Mouse (Mus musculus) megakaryocyte, embryonic 14.5 days (primary cell): Measurements from ENCODE around the gene Fggy.

Source experiments
- FLI1 ChIP-seq: IDR thresholded peaks from 2 replicates; pipeline ENCODE4 v1.6.1; 2012; ENCODE audit warnings: low read length, inconsistent platforms, mixed read lengths
- GATA1 ChIP-seq: IDR thresholded peaks from 3 replicates; pipeline ENCODE4 v1.6.1; 2012; ENCODE audit warnings: mixed read lengths, low read length, inconsistent platforms, borderline replicate concordance

DNA sequence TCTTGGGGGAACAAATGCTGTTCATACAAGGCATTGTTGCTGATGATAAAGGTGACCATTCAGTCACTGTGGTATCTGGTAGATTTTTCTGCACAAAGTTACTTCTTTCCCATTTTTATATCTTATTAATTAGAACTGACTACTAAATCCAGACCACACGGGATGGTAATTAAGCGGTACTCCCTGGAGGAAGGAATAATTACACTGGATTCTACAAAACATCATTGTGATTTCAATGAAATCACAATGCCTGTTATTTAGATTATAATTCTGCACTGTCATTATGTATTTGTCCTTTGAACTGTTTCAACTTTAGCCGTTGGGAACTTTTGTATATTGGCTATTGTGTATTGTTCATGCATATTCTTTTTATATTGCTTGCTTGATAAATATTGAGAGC lies 381.4 kb downstream of the Fggy start:
- TF ChIP-seq GATA1 = no peak
- TF ChIP-seq FLI1 = no peak
